Mouse (Mus musculus) embryonic fibroblast, embryonic 13.5 days (primary cell): ENCODE results near the gene Plk5.

Experiments used
- CTCF ChIP-seq: IDR thresholded peaks from 2 replicates; pipeline ENCODE4 v1.5.1; 2011; ENCODE audit warnings: mild to moderate bottlenecking, control low read depth, low read length, moderate library complexity, borderline replicate concordance; ENCODE audit not compliant: insufficient read depth
- POLR2A ChIP-seq: IDR thresholded peaks from 2 replicates; pipeline ENCODE4 v1.6.1; 2011; ENCODE audit warnings: low read depth, mild to moderate bottlenecking, control low read depth, low read length, moderate library complexity

DNA sequence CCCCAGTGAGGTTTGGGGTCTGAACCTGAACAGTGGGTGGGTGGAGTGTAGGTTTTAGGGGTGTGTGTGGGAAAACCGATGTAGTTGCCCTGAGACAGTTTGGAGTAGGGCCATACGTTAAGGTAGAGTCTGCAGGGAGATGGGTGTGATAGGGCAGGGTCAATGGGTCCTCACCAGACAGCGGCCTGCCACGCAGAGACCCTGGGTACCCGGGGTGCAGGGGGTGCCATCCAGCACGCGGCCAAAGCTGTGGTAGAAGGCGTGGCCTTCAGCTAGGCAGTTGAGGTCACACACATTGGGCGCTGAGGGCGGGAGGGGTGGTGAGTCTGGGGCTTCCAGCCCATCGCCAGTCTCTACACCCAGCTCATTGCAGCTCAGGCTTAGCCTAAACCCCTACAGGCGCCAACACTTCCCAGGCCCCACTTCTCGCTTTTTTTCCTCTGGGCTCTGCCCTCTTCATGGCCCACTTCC lies 12.8 kb upstream of the Plk5 start:
- TF ChIP-seq CTCF = no peak
- no peak for TF ChIP-seq POLR2A
